Mouse (Mus musculus) embryonic facial prominence, embryonic 14.5 days (tissue): ENCODE measurements at regions not wholly inside any gene's neighbourhood (a gene's known extent, or its start where the extent isn't known, plus 50 kb on each side); places are given as distances from the start of the nearest gene placed in this dataset.

Experiments
- ATAC-seq: fragments of 200-750 bp; cut with Nextera tagmentation; 2 replicates; pipeline ENCODE4 v1.8.0; 2017; ENCODE audit warnings: low read depth, moderate number of reproducible peaks, moderate TSS enrichment
- DNase-seq: peaks from one replicate; pipeline ENCODE4 v3.0.0-alpha.2; 2015; ENCODE audit warnings: low spot score
- H3K27ac ChIP-seq: fragments of 300-500 bp; sonication (generic); replicated peaks from 2 replicates; pipeline ENCODE4 v1.5.1; 2014; ENCODE audit warnings: low read depth, mild to moderate bottlenecking, low read length, moderate library complexity
- H3K27me3 ChIP-seq: fragments of 300-500 bp; sonication (generic); replicated peaks from 2 replicates; pipeline ENCODE4 v1.6.1; 2014; ENCODE audit warnings: low read length; ENCODE audit not compliant: control insufficient read depth, insufficient read depth
- H3K36me3 ChIP-seq: fragments of 300-500 bp; sonication (generic); 2 replicates; pipeline ENCODE4 v1.6.1; 2014; ENCODE audit warnings: low read length, mixed read lengths; ENCODE audit not compliant: control insufficient read depth, insufficient read depth
- H3K4me1 ChIP-seq: fragments of 300-500 bp; sonication (generic); 2 replicates; pipeline ENCODE4 v1.6.1; 2014; ENCODE audit warnings: antibody characterized with exemption, low read length; ENCODE audit not compliant: control insufficient read depth, insufficient read depth
- H3K4me2 ChIP-seq: fragments of 300-500 bp; sonication (generic); 2 replicates; pipeline ENCODE4 v1.6.1; 2014; ENCODE audit warnings: low read depth, mild to moderate bottlenecking, low read length, moderate library complexity, mixed read lengths
- H3K4me3 ChIP-seq: fragments of 300-500 bp; sonication (generic); 2 replicates; pipeline ENCODE4 v1.5.1; 2014; ENCODE audit warnings: low read depth, mild to moderate bottlenecking, low read length
- H3K9ac ChIP-seq: fragments of 300-500 bp; sonication (generic); 2 replicates; pipeline ENCODE4 v1.6.1; 2014; ENCODE audit warnings: low read depth, mild to moderate bottlenecking, low read length, moderate library complexity, mixed read lengths
- H3K9me3 ChIP-seq: fragments of 300-500 bp; sonication (generic); 2 replicates; pipeline ENCODE4 v1.6.1; 2016; ENCODE audit warnings: low read length; ENCODE audit not compliant: control insufficient read depth
- WGBS: fragments of 180-500 bp; shearing (Covaris S2); extraction: QIAGEN DNeasy Blood & Tissue Kit; methylation state at CpG from one replicate; pipeline ENCODE4 v1.1.7; 2014; 5-methylcytosine and 5-hydroxymethylcytosine counted together

DNA sequence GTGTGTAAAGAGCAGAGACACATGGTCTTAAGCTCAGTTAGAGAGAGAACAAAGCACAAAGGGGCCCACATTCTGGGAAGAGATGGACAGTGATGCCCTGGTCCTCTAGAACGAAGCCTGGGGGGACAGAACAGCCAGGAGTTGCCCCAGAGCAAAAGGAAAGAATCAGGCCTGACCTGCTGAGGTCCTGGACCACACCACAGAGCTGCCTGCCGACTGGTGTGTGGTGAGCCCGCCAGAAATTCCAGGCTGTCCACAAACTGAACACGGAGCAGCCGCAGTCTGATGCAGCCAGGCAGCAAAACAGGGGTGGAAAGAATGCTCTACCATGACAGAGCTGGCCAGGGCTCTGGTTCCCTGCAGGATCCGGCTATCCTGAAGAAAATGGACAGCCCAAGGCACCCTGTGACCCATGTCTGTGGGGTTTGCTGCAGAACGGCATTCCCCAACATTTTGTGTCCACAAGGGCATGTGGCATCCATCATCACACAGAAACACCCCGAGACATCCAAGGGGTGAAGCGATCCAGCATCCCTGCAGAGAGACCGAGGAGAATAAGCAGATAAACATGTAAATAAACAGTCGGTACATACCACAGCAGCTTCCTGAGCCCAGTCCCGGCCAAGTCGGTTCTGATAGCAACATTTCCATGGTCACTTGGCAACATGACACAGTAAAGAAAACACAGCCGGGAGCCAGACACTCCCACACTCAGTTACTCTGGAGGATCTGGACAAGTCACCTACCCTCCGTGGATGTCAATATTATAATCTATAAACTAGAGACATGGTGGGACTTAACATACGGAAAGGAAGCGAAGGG is 65.3 kb upstream of the Pomp start:
- WGBS: 64% methylated on average over 17 of the region's 17 CpGs
- no peak for ATAC-seq
- Histone ChIP-seq H3K36me3 (no peaks in the 10 kb centered on the region), H3K9ac (no peak overlapping the region), H3K27me3 (no peaks in the 10 kb centered on the region), H3K4me3 (no peak overlapping the region), H3K27ac (no peak overlapping the region), H3K4me2 (no peak overlapping the region), H3K4me1 (no peaks in the 10 kb centered on the region), H3K9me3 (no peaks in the 10 kb centered on the region)
- no peak for DNase-seq

DNA sequence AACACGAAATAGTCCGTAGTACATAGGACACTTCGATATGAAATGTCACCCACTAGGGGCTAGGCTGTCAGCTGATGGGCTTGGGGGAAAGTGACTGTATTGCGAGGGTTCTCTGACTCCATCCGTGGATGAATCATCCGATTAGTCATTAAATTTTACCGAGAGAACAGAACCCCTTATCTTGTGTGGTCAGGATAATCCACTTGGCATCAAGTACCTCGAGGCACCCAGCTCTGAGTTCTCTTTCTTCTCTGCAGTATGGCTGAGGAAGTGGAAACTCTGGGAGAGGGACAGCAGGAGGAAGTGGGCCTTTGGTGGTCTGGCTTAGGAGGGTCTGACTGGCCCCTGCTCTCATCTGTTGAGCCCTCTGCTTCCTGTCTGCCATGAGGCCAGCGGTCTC is 67.2 kb upstream of the Pomp start:
- Histone ChIP-seq H3K4me3 (no peak overlapping the region), H3K4me2 (no peak overlapping the region), H3K9ac (no peak overlapping the region), H3K27ac (no peak overlapping the region), H3K4me1 (no peaks in the 10 kb centered on the region), H3K27me3 (no peaks in the 10 kb centered on the region), H3K36me3 (no peaks in the 10 kb centered on the region), H3K9me3 (no peaks in the 10 kb centered on the region)
- ATAC-seq (no peak), DNase-seq (no peak)
- 75% methylated on average over 9 of the region's 9 CpGs for WGBS

DNA sequence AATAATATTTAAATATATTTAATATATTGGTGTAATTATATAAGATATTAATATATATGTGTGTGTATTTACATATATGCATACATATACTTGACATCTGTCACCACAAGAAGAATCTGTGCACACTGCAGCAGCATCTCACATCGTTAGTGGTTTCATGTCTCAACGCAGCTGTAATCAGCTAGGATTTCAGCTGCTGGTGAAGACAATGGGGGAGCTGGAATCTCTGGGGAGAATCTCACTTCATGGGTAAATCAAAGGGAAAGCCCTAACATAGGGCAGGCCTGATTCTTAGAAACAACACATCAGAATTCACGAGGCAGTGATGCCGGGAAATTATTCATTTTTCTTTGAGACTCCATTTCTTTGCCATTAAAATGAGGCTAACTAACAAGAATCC is 66.8 kb upstream of the Flt1 start:
- Histone ChIP-seq H3K36me3 (no peaks in the 10 kb centered on the region), H3K4me3 (no peak overlapping the region), H3K27ac (no peak overlapping the region), H3K9ac (no peak overlapping the region), H3K9me3 (no peaks in the 10 kb centered on the region), H3K27me3 (no peaks in the 10 kb centered on the region), H3K4me1 (no peaks in the 10 kb centered on the region), H3K4me2 (no peak overlapping the region)
- DNase-seq: no peak
- ATAC-seq: no peak
- WGBS: 60% methylated on average over 4 of the region's 4 CpGs

DNA sequence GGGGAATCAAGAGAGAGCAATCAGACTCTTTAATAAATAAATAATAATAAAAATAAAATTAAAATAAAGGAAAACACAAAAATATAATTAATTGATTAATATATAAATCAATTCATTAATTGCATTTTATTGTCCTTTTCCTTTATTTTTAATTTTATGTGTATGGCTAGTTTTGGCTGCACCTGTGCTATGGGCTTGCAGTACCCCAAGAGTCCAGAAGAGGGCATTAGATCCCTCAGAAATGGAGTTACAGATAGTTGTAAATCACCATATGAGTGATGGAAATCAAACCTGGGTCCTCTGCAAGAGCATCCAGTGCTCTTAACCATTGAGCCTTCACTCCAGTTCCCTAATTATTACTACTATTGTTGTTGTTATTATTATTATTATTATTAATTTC is 65.3 kb upstream of the Flt1 start:
- H3K9ac ChIP-seq: no peak overlapping the region
- no peaks in the 10 kb centered on the region for H3K36me3 ChIP-seq
- ATAC-seq (no peak), DNase-seq (no peak)
- H3K4me1 ChIP-seq: no peaks in the 10 kb centered on the region
- H3K4me3 ChIP-seq: no peak overlapping the region
- no peak overlapping the region for H3K27ac ChIP-seq
- H3K4me2 ChIP-seq: no peak overlapping the region
- no peaks in the 10 kb centered on the region for H3K27me3 ChIP-seq
- H3K9me3 ChIP-seq: no peaks in the 10 kb centered on the region

DNA sequence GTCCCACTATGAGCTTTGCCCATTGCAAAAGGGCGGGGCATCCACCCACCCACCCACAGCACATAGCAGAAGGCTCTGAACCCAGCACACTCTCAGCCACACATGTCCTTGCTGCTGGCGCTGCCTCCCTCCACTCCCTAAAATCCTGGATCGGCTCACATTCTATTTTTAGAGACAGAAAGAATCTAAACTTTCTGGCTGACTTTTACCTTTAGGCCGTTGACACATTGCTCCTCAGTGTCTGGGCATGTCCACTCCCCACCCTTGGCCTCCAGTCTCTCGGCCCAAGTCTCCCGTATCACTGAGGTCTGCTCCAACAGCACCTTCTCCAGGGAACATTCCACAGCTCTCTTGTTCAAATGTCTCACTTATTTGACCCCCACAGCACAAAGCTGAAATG is 62.7 kb upstream of the Flt1 start:
- Histone ChIP-seq H3K36me3 (no peaks in the 10 kb centered on the region), H3K4me3 (no peak overlapping the region), H3K4me1 (no peaks in the 10 kb centered on the region), H3K9ac (no peak overlapping the region), H3K27me3 (no peaks in the 10 kb centered on the region), H3K4me2 (no peak overlapping the region), H3K9me3 (no peaks in the 10 kb centered on the region), H3K27ac (no peak overlapping the region)
- no peak for ATAC-seq
- 59% methylated on average over 6 of the region's 6 CpGs for WGBS
- no peak for DNase-seq

DNA sequence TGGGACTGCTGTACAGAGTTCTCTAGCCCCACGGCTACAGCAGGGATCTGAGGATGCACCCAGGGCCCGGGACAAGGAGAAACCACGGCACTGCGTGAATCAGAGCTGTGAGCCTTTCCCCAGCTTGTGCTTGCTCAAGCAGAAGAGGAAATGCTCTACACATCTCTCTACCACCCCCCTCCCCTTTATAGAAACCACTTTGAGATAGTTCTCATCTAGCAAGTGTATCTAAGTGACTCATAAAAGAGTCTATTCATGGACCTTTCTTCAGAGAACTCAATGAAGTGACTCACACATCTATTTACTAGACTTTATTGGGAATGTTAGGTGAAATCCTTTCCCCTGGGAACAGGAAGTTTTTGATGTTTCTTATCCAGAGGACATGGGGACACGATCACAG is 61.0 kb upstream of the Flt1 start:
- no peak overlapping the region for H3K9ac ChIP-seq
- H3K27me3 ChIP-seq: no peaks in the 10 kb centered on the region
- no peak overlapping the region for H3K4me3 ChIP-seq
- H3K4me1 ChIP-seq: 0 out of 2 replicates have a peak, but pooled peaks cover 3% of the 10 kb centered on the region
- 75% methylated on average over 5 of the region's 5 CpGs for WGBS
- DNase-seq (no peak), ATAC-seq (no peak)
- no peak overlapping the region for H3K4me2 ChIP-seq
- no peaks in the 10 kb centered on the region for H3K9me3 ChIP-seq
- no peaks in the 10 kb centered on the region for H3K36me3 ChIP-seq
- no peak overlapping the region for H3K27ac ChIP-seq

DNA sequence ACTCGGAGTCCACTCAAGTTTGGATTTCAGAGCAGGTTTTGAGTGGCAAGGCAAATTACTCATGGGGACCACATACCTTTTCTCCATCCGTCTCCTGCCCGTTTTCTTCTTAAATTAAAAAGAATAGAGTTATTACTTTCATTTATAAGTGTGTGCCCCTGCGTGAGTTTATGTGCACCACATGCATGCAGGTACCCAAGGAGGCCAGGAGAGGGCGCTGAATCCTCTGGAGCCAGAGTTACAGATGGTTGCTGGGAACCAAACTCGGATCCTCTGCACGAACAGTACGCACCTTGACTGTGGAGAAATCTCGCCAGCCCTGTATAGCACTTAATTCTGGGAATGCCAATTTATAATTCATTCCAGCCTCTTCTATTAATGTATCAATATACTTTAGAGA is 58.3 kb upstream of the Flt1 start:
- Histone ChIP-seq H3K27me3 (no peaks in the 10 kb centered on the region), H3K4me2 (no peak overlapping the region), H3K9me3 (no peaks in the 10 kb centered on the region), H3K4me1 (0 out of 2 replicates have a peak, but pooled peaks cover 3% of the 10 kb centered on the region), H3K9ac (no peak overlapping the region), H3K4me3 (no peak overlapping the region), H3K27ac (no peak overlapping the region), H3K36me3 (no peaks in the 10 kb centered on the region)
- WGBS: 91% methylated on average over 9 of the region's 9 CpGs
- ATAC-seq (no peak), DNase-seq (no peak)

DNA sequence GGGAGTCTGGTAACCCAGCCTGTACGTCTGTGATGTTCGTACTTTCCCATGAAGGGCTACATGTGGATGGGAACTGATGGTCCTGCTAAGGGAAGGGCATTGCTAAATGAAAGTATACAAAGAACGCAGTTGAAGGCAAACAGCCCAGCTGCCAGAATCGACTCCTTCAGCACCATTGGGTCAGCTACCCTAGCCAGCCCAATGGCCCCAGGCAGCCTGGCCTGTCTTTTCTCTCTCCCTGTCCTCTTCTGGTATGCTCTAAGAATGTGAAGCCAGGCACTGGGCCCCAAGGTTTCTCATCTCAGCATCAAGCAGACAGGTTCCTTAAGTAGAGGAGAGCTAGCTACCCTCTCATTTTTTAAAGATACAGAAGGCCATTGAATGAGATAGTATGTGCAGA is 57.7 kb upstream of the Flt1 start:
- DNase-seq (no peak), ATAC-seq (no peak)
- Histone ChIP-seq H3K27ac (no peak overlapping the region), H3K4me3 (no peak overlapping the region), H3K4me1 (0 out of 2 replicates have a peak, but pooled peaks cover 3% of the 10 kb centered on the region), H3K9ac (no peak overlapping the region), H3K36me3 (no peaks in the 10 kb centered on the region), H3K9me3 (no peaks in the 10 kb centered on the region), H3K4me2 (no peak overlapping the region), H3K27me3 (no peaks in the 10 kb centered on the region)
- 46% methylated on average over 4 of the region's 4 CpGs for WGBS

DNA sequence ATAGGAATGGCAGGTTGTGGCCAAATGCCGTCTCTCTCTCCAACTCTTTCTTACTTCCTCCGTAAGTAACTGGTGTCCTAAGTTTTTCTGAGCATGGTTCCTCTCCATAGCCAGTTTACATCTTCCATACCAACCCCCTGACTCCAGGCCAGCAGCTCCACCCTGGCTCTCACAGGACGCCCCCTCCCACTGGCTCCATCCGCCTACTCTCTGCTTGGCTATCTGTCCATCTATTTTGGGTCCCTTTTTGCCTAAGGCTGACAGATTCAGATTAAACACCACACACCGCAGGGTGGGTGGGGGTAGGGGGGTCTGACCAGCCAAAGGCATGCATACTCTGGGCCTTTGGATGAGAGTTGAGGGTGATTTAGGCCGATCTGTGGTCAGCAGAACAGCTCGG is 57.0 kb upstream of the Flt1 start:
- no peak overlapping the region for H3K4me3 ChIP-seq
- 41% methylated on average over 7 of the region's 7 CpGs for WGBS
- H3K27me3 ChIP-seq: no peaks in the 10 kb centered on the region
- DNase-seq (peak; percentile 17), ATAC-seq (no peak)
- H3K9ac ChIP-seq: no peak overlapping the region
- no peak overlapping the region for H3K4me2 ChIP-seq
- peaks cover 3% of the 10 kb centered on the region; the same call in 1 of the 2 replicates for H3K4me1 ChIP-seq
- H3K27ac ChIP-seq: no peak overlapping the region
- H3K36me3 ChIP-seq: no peaks in the 10 kb centered on the region
- H3K9me3 ChIP-seq: no peaks in the 10 kb centered on the region
